Mouse (Mus musculus) lung, postnatal 0 days (tissue): ENCODE results near the gene Ksr1. TPM values are rescaled to one million over a fixed set of nuclear protein-coding genes. Genes with fewer than 3 reads are reported as not detected.
A peak's percentile ranks its signal among the peaks of the same experiment; 100 is the strongest.

Experiments
- ATAC-seq: fragments of 200-750 bp; cut with Nextera tagmentation; 2 replicates; pipeline ENCODE4 v1.8.0; 2017; ENCODE audit warnings: moderate library complexity
- DNase-seq: peaks from one replicate; pipeline ENCODE4 v3.0.0-alpha.2; 2016; ENCODE audit warnings: low spot score
- H3K27ac ChIP-seq: fragments of 300-500 bp; sonication (generic); 2 replicates; pipeline ENCODE4 v1.5.1; 2014; ENCODE audit warnings: antibody characterized with exemption, mild to moderate bottlenecking, low read length, mixed read lengths
- H3K27me3 ChIP-seq: fragments of 300-500 bp; sonication (generic); replicated peaks from 2 replicates; pipeline ENCODE4 v1.6.1; 2014; ENCODE audit warnings: low read length, mixed read lengths; ENCODE audit not compliant: insufficient read depth
- H3K36me3 ChIP-seq: fragments of 300-500 bp; sonication (generic); 2 replicates; pipeline ENCODE4 v1.6.1; 2014; ENCODE audit warnings: low read length, mixed read lengths; ENCODE audit not compliant: insufficient read depth
- H3K4me1 ChIP-seq: fragments of 300-500 bp; sonication (generic); 2 replicates; pipeline ENCODE4 v1.6.1; 2014; ENCODE audit warnings: antibody characterized with exemption, low read depth, low read length, mixed read lengths; ENCODE audit not compliant: insufficient read depth
- H3K4me2 ChIP-seq: fragments of 300-500 bp; sonication (generic); replicated peaks from 2 replicates; pipeline ENCODE4 v1.6.1; 2014; ENCODE audit warnings: low read depth, mild to moderate bottlenecking, low read length, moderate library complexity, mixed read lengths
- H3K4me3 ChIP-seq: fragments of 300-500 bp; sonication (generic); 2 replicates; pipeline ENCODE4 v1.5.1; 2014; ENCODE audit warnings: low read depth, low read length
- H3K9ac ChIP-seq: fragments of 300-500 bp; sonication (generic); replicated peaks from 2 replicates; pipeline ENCODE4 v1.6.1; 2014; ENCODE audit warnings: low read depth, mild to moderate bottlenecking
- H3K9me3 ChIP-seq: fragments of 300-500 bp; sonication (generic); 2 replicates; pipeline ENCODE4 v1.6.1; 2016; ENCODE audit warnings: low read length, mixed read lengths
- CTCF ChIP-seq: IDR thresholded peaks from 2 replicates; pipeline ENCODE4 v1.5.1; 2016; ENCODE audit warnings: antibody characterized with exemption, mild to moderate bottlenecking
- EP300 ChIP-seq: IDR thresholded peaks from 2 replicates; pipeline ENCODE4 v1.6.1; 2016; ENCODE audit warnings: antibody characterized with exemption, mild to moderate bottlenecking, control low read depth
- whole genome bisulfite sequencing: fragments of 180-500 bp; shearing (Covaris S2); extraction: QIAGEN DNeasy Blood & Tissue Kit; methylation state at CpG from one replicate; pipeline ENCODE4 v1.1.7; 2014; 5-methylcytosine and 5-hydroxymethylcytosine counted together
- polyA plus RNA-seq: library from polyadenylated mRNA; unstranded; fragments of >200 nt; fragmentation: Nextera tagmentation; extraction: Ambion mirVana; gene quantifications from 2 replicates; pipeline ENCODE4 v1.2.1, GENCODE M21; 2015

Gene Ksr1
- polyA plus RNA-seq, 1 experiment from 2014 or later: 2.3 TPM

GRCm38 (mm10) chr11:79023751-79024150, 122.5 kb downstream of the Ksr1 start:
- TF ChIP-seq CTCF (no peak), EP300 (no peak)
- Histone ChIP-seq H3K27me3 (no peaks in the 10 kb centered on the region), H3K4me2 (0 out of 2 replicates have a peak overlapping the region, but pooled peaks have one; percentile 6), H3K27ac (peak overlapping the region; percentile 60; the same call in 1 of the 2 replicates), H3K9ac (no peak overlapping the region), H3K4me3 (no peak overlapping the region), H3K36me3 (peaks cover 12% of the 10 kb centered on the region), H3K9me3 (no peaks in the 10 kb centered on the region), H3K4me1 (no peaks in the 10 kb centered on the region; the same call in 1 of the 2 replicates)
- ATAC-seq (no peak), DNase-seq (no peak)
- 61% methylated on average over 6 of the region's 6 CpGs for WGBS

GRCm38 (mm10) chr11:79023342-79023741, 122.9 kb downstream of the Ksr1 start:
- DNase-seq: peak; percentile 77
- Histone ChIP-seq H3K27me3 (no peaks in the 10 kb centered on the region), H3K27ac (peak overlapping the region; percentile 60; the same call in 1 of the 2 replicates), H3K36me3 (peaks cover 14% of the 10 kb centered on the region), H3K4me1 (no peaks in the 10 kb centered on the region; the same call in 1 of the 2 replicates), H3K9ac (no peak overlapping the region), H3K4me2 (0 out of 2 replicates have a peak overlapping the region, but pooled peaks have one; percentile 6), H3K4me3 (no peak overlapping the region), H3K9me3 (no peaks in the 10 kb centered on the region)
- WGBS: 12% methylated on average over 7 of the region's 7 CpGs
- ATAC-seq: peak; percentile 80
- TF ChIP-seq CTCF (no peak), EP300 (peak; percentile 40; the same call in 1 of the 2 replicates)

GRCm38 (mm10) chr11:79022836-79023235, 123.4 kb downstream of the Ksr1 start:
- Histone ChIP-seq H3K27me3 (no peaks in the 10 kb centered on the region), H3K9me3 (no peaks in the 10 kb centered on the region), H3K4me2 (no peak overlapping the region), H3K27ac (peak overlapping the region; percentile 57; the same call in 1 of the 2 replicates), H3K9ac (no peak overlapping the region), H3K4me1 (no peaks in the 10 kb centered on the region; the same call in 1 of the 2 replicates), H3K36me3 (peaks cover 14% of the 10 kb centered on the region), H3K4me3 (no peak overlapping the region)
- ATAC-seq: no peak
- 64% methylated on average over 4 of the region's 4 CpGs for WGBS
- TF ChIP-seq EP300 (no peak), CTCF (no peak)
- no peak for DNase-seq

GRCm38 (mm10) chr11:79020535-79021045, 125.6 kb downstream of the Ksr1 start:
- Histone ChIP-seq H3K27me3 (no peaks in the 10 kb centered on the region), H3K9me3 (no peaks in the 10 kb centered on the region), H3K4me1 (no peaks in the 10 kb centered on the region; the same call in 1 of the 2 replicates), H3K4me3 (no peak overlapping the region), H3K36me3 (peaks cover 16% of the 10 kb centered on the region), H3K4me2 (no peak overlapping the region), H3K9ac (no peak overlapping the region), H3K27ac (no peak overlapping the region)
- DNase-seq: no peak
- TF ChIP-seq EP300 (no peak), CTCF (no peak)
- 77% methylated on average over 21 of the region's 21 CpGs for WGBS
- ATAC-seq: no peak

GRCm38 (mm10) chr11:79019839-79020534, 126.2 kb downstream of the Ksr1 start:
- Histone ChIP-seq H3K4me3 (no peak overlapping the region), H3K9me3 (no peaks in the 10 kb centered on the region), H3K36me3 (peaks cover 12% of the 10 kb centered on the region; the same call in 1 of the 2 replicates), H3K4me1 (no peaks in the 10 kb centered on the region; the same call in 1 of the 2 replicates), H3K9ac (no peak overlapping the region), H3K4me2 (no peak overlapping the region), H3K27me3 (no peaks in the 10 kb centered on the region), H3K27ac (no peak overlapping the region)
- 70% methylated on average over 17 of the region's 17 CpGs for WGBS
- no peak for TF ChIP-seq EP300
- peak; percentile 70 for TF ChIP-seq CTCF
- ATAC-seq: peak; percentile 31; the same call in 1 of the 2 replicates
- DNase-seq: peak; percentile 24

- peak; percentile 67 for ATAC-seq
- 47% methylated on average over 11 of the region's 11 CpGs for WGBS
- no peak overlapping the region for H3K4me3 ChIP-seq
- no peaks in the 10 kb centered on the region for H3K27me3 ChIP-seq
- H3K4me1 ChIP-seq: no peaks in the 10 kb centered on the region; the same call in 1 of the 2 replicates
- H3K9me3 ChIP-seq: no peaks in the 10 kb centered on the region
- H3K4me2 ChIP-seq: no peak overlapping the region
- no peak overlapping the region for H3K9ac ChIP-seq
- H3K36me3 ChIP-seq: peaks cover 12% of the 10 kb centered on the region; the same call in 1 of the 2 replicates
- DNase-seq: peak; percentile 76
- no peak for TF ChIP-seq EP300
- TF ChIP-seq CTCF: peak; percentile 84
- no peak overlapping the region for H3K27ac ChIP-seq
Measured at GRCm38 (mm10) chr11:79018954-79019704, 127.1 kb downstream of the Ksr1 start.
